Mouse (Mus musculus) brain, adult 2 months (tissue): Measurements from ENCODE around the gene Gm45902.
A peak's percentile ranks its signal among the peaks of the same experiment; 100 is the strongest.

Experiments
- DNase-seq: peaks from one replicate; pipeline ENCODE4 v3.0.0; 2011; ENCODE audit warnings: low read depth, low spot score

Gm45902 gene

GRCm38 (mm10) chr2:3512552-3513454 is at the start of gene Gm45902, which contains the start of the genes Hspa14 and Cdnf:
Gene Gm45902 (minus strand): TSS chr2:3512790.
Gene Hspa14 (minus strand): TSS chr2:3512814.
Gene Cdnf (plus strand): TSS chr2:3513030.
- DNase-seq = peak; percentile 100

- DNase-seq = peak; percentile 82
Measured at GRCm38 (mm10) chr2:3546588-3546987, 34.0 kb upstream of the Gm45902 start.

- DNase-seq = no peak
Measured at GRCm38 (mm10) chr2:3546055-3546454, 33.5 kb upstream of the Gm45902 start.

- no peak for DNase-seq
Measured at GRCm38 (mm10) chr2:3541307-3542079, 28.9 kb upstream of the Gm45902 start.

GRCm38 (mm10) chr2:3526288-3526687 is 13.7 kb upstream of the Gm45902 start:
- no peak for DNase-seq

- DNase-seq = no peak
Measured at GRCm38 (mm10) chr2:3522558-3522957, 10.0 kb upstream of the Gm45902 start.

GRCm38 (mm10) chr2:3512076-3512475 is 514 bp downstream of the Gm45902 start:
- DNase-seq = peak; percentile 16

GRCm38 (mm10) chr2:3500886-3501285 is 11.7 kb downstream of the Gm45902 start:
- no peak for DNase-seq

GRCm38 (mm10) chr2:3499543-3499942 is 13.0 kb downstream of the Gm45902 start:
- DNase-seq = no peak

- DNase-seq = no peak
Measured at GRCm38 (mm10) chr2:3493833-3494409, 18.7 kb downstream of the Gm45902 start.

- no peak for DNase-seq
Measured at GRCm38 (mm10) chr2:3489816-3490215, 22.8 kb downstream of the Gm45902 start.

GRCm38 (mm10) chr2:3480239-3480638 is 32.4 kb downstream of the Gm45902 start:
- no peak for DNase-seq

GRCm38 (mm10) chr2:3475746-3476251 is 36.8 kb downstream of the Gm45902 start:
- DNase-seq = no peak

GRCm38 (mm10) chr2:3474861-3475283 is 37.7 kb downstream of the Gm45902 start, which contains the start of gene Suv39h2:
Gene Suv39h2 (minus strand): TSS chr2:3475031.
- DNase-seq = peak; percentile 96

GRCm38 (mm10) chr2:3474361-3474805 is 38.2 kb downstream of the Gm45902 start:
- DNase-seq = peak; percentile 80

- DNase-seq = no peak
Measured at GRCm38 (mm10) chr2:3473891-3474290, 38.7 kb downstream of the Gm45902 start.

GRCm38 (mm10) chr2:3456590-3456989 is 56.0 kb downstream of the Gm45902 start:
- no peak for DNase-seq
